Mouse (Mus musculus) CH12.LX (cell line): Measurements from ENCODE around the gene Tmod1. TPM values are rescaled to one million over a fixed set of nuclear protein-coding genes. Genes with fewer than 3 reads are reported as not detected.

Source experiments
- DNase-seq: peaks from one replicate; pipeline ENCODE4 v3.0.0-alpha.2; 2013; ENCODE audit errors: extremely low read depth
- H3K27ac ChIP-seq: 2 replicates; pipeline ENCODE4 v1.5.1; 2012; ENCODE audit warnings: low read depth, mild to moderate bottlenecking, control low read depth, moderate library complexity; ENCODE audit not compliant: insufficient read depth
- H3K27me3 ChIP-seq: replicated peaks from 2 replicates; pipeline ENCODE3; 2012; ENCODE audit warnings: inconsistent platforms
- H3K36me3 ChIP-seq, 2 experiments: replicated peaks in 1 of 2; 2 replicates each; pipeline versions ENCODE3 to v1.6.1; 2012; ENCODE audit warnings: inconsistent platforms in 1 of 2, low read length in 1 of 2, mild to moderate bottlenecking in 1 of 2, mixed read lengths in 1 of 2, moderate library complexity in 1 of 2; ENCODE audit not compliant: control insufficient read depth in 1 of 2, insufficient read depth in 1 of 2
- H3K4me1 ChIP-seq, 2 experiments: 2 replicates each; pipeline ENCODE4 v1.6.1; 2012; ENCODE audit warnings: inconsistent platforms in 1 of 2, moderate library complexity in 1 of 2; ENCODE audit not compliant: insufficient read depth in 2 of 2, control insufficient read depth in 1 of 2
- H3K4me2 ChIP-seq: 2 replicates; pipeline ENCODE4 v1.6.1; 2012; ENCODE audit warnings: low read depth, mild to moderate bottlenecking, control low read depth; ENCODE audit not compliant: poor library complexity, insufficient read depth, severe bottlenecking
- H3K4me3 ChIP-seq, 3 experiments: fragments of 150-350 bp in 1 of 3; sonication (generic) in 1 of 3; replicated peaks in 1 of 3; 2 replicates each; pipeline versions ENCODE3 to v1.5.1; 2011 to 2012; ENCODE audit warnings: low read depth in 2 of 3, low read length in 2 of 3, mild to moderate bottlenecking in 2 of 3, moderate library complexity in 2 of 3, control low read depth in 1 of 3, improper control_type of control experiment in 1 of 3, inconsistent platforms in 1 of 3, mixed read lengths in 1 of 3; ENCODE audit not compliant: poor library complexity in 1 of 3
- H3K79me2 ChIP-seq: replicated peaks from 2 replicates; pipeline ENCODE4 v1.6.1; 2012; ENCODE audit warnings: mild to moderate bottlenecking, moderate library complexity; ENCODE audit not compliant: control insufficient read depth, poor library complexity, insufficient read depth, severe bottlenecking; ENCODE audit errors: extremely low read depth
- H3K9ac ChIP-seq: 2 replicates; pipeline ENCODE4 v1.6.1; 2012; ENCODE audit warnings: low read depth, mild to moderate bottlenecking, control low read depth, moderate library complexity; ENCODE audit not compliant: insufficient read depth
- H3K9me3 ChIP-seq: replicated peaks from 2 replicates; pipeline ENCODE3; 2012; ENCODE audit warnings: low read length, inconsistent platforms, mixed read lengths
- BHLHE40 ChIP-seq: IDR thresholded peaks from 2 replicates; pipeline ENCODE4 v1.6.1; 2011; ENCODE audit warnings: mild to moderate bottlenecking, low read depth, low read length, improper control_type of control experiment
- CHD2 ChIP-seq: IDR thresholded peaks from 2 replicates; pipeline ENCODE4 v1.6.1; 2011; ENCODE audit warnings: low read length, improper control_type of control experiment
- E2F4 ChIP-seq: IDR thresholded peaks from 2 replicates; pipeline ENCODE4 v1.6.1; 2011; ENCODE audit warnings: low read depth, low read length, improper control_type of control experiment; ENCODE audit not compliant: insufficient replicate concordance
- EP300 ChIP-seq: IDR thresholded peaks from 2 replicates; pipeline ENCODE4 v1.6.1; 2011; ENCODE audit warnings: low read length, improper control_type of control experiment
- ETS1 ChIP-seq: conservative IDR thresholded peaks from 2 replicates; pipeline ENCODE4 v1.6.1; 2012; ENCODE audit warnings: low read depth, mild to moderate bottlenecking, inconsistent platforms, low read length, improper control_type of control experiment, moderate library complexity
- GABPA ChIP-seq: IDR thresholded peaks from 2 replicates; pipeline ENCODE4 v1.6.1; 2012; ENCODE audit warnings: low read depth, low read length, improper control_type of control experiment, inconsistent platforms; ENCODE audit not compliant: insufficient replicate concordance
- HCFC1 ChIP-seq: IDR thresholded peaks from 2 replicates; pipeline ENCODE4 v1.6.1; 2012; ENCODE audit warnings: low read depth, mild to moderate bottlenecking, inconsistent platforms, low read length, improper control_type of control experiment
- IRF4 ChIP-seq: IDR thresholded peaks from 2 replicates; pipeline ENCODE4 v1.6.1; 2014; ENCODE audit warnings: low read depth, mild to moderate bottlenecking, inconsistent platforms, low read length, improper control_type of control experiment
- JUN ChIP-seq: IDR thresholded peaks from 2 replicates; pipeline ENCODE4 v1.6.1; 2011; ENCODE audit warnings: low read depth, mild to moderate bottlenecking, low read length, improper control_type of control experiment, moderate library complexity; ENCODE audit not compliant: insufficient read depth
- JUND ChIP-seq: conservative IDR thresholded peaks from 2 replicates; pipeline ENCODE4 v1.6.1; 2011; ENCODE audit warnings: low read depth, low read length, improper control_type of control experiment
- MAZ ChIP-seq: IDR thresholded peaks from 2 replicates; pipeline ENCODE4 v1.6.1; 2012; ENCODE audit warnings: low read depth, mild to moderate bottlenecking, inconsistent platforms, low read length, improper control_type of control experiment, moderate library complexity
- MEF2A ChIP-seq: IDR thresholded peaks from 2 replicates; pipeline ENCODE4 v1.6.1; 2014; ENCODE audit warnings: low read depth, mild to moderate bottlenecking, inconsistent platforms, low read length, improper control_type of control experiment, borderline replicate concordance
- MXI1 ChIP-seq: IDR thresholded peaks from 2 replicates; pipeline ENCODE4 v1.6.1; 2011; ENCODE audit warnings: mild to moderate bottlenecking, low read depth, low read length, improper control_type of control experiment
- MYC ChIP-seq: IDR thresholded peaks from 2 replicates; pipeline ENCODE4 v1.6.1; 2011; ENCODE audit warnings: low read depth, mild to moderate bottlenecking, improper control_type of control experiment, low read length
- NRF1 ChIP-seq: IDR thresholded peaks from 2 replicates; pipeline ENCODE4 v1.6.1; 2014; ENCODE audit warnings: low read depth, mild to moderate bottlenecking, inconsistent platforms, low read length, improper control_type of control experiment, moderate library complexity
- POLR2A ChIP-seq: IDR thresholded peaks from 2 replicates; pipeline ENCODE4 v1.6.1; 2011; ENCODE audit warnings: low read depth, mild to moderate bottlenecking, improper control_type of control experiment, low read length
- SIN3A ChIP-seq: IDR thresholded peaks from 2 replicates; pipeline ENCODE4 v1.6.1; 2012; ENCODE audit warnings: low read length, improper control_type of control experiment, inconsistent platforms
- TCF12 ChIP-seq: IDR thresholded peaks from 2 replicates; pipeline ENCODE4 v1.6.1; 2014; ENCODE audit warnings: low read depth, mild to moderate bottlenecking, inconsistent platforms, low read length, improper control_type of control experiment
- dilution Hi-C: fragments of 300-500 bp; cut with MboI; formaldehyde crosslinking; loops from 2 replicates; pipeline ENCODE4 v1.14.3; 2020; ENCODE audit warnings: low sequenced_read_pairs; ENCODE audit not compliant: extremely low pct_unique_long_range_greater_than_20kb, extremely low pct_ligation_motif_present
- in situ Hi-C: fragments of 300-500 bp; cut with MboI; formaldehyde crosslinking; loops from 3 replicates; pipeline ENCODE4 v1.14.3; 2019; ENCODE audit warnings: low sequenced_read_pairs, low pct_ligation_motif_present, low pct_unique_long_range_greater_than_20kb, mixed read lengths
- polyA plus RNA-seq: library from polyadenylated mRNA; unstranded; fragments of >175 nt; gene quantifications from 2 replicates; pipeline ENCODE4 v1.2.1, GENCODE M21; 2012; ENCODE audit warnings: low read depth; ENCODE audit not compliant: insufficient read length
- total RNA-seq, 2 experiments: library from RNA; depleted of rRNA; stranded (reverse); fragments of 300-350 nt in 1 of 2; fragments of >200 nt in 1 of 2; gene quantifications; 2 replicates each; pipeline ENCODE4 v1.2.3; 2012 to 2014

The Tmod1 gene
- total and polyA plus RNA-seq, 3 experiments, result 0.93 to 3.1 (median 2.5) TPM

GRCm38 (mm10) chr4:46092429-46093076 is 53.8 kb downstream of the Tmod1 start:
- H3K4me1 ChIP-seq, result peaks cover 20 to 41% of the 10 kb centered on the region in 2 experiments
- H3K4me3 ChIP-seq, result no peak overlapping the region
- H3K9me3 ChIP-seq, result no peaks in the 10 kb centered on the region
- no peak for DNase-seq
- no peak overlapping the region for H3K9ac ChIP-seq
- no peak overlapping the region for H3K4me2 ChIP-seq
- dilution Hi-C loops, result no loop called here
- H3K36me3 ChIP-seq, result peaks cover 0 to 14% of the 10 kb centered on the region in 2 experiments
- no peaks in the 10 kb centered on the region for H3K79me2 ChIP-seq
- no peaks in the 10 kb centered on the region for H3K27me3 ChIP-seq
- in situ Hi-C loops, result no loop called here
- no peak for TF ChIP-seq E2F4
- TF ChIP-seq, all 38 proteins: peak for 0
- H3K27ac ChIP-seq, result no peak overlapping the region

GRCm38 (mm10) chr4:46094916-46095825 is 56.4 kb downstream of the Tmod1 start:
- H3K4me3 ChIP-seq, result no peak overlapping the region
- peaks cover 28 to 49% of the 10 kb centered on the region in 2 experiments for H3K4me1 ChIP-seq
- no peaks in the 10 kb centered on the region for H3K9me3 ChIP-seq
- H3K27ac ChIP-seq, result peak overlapping the region; percentile 8; the same call in 1 of the 2 replicates
- no peak overlapping the region for H3K4me2 ChIP-seq
- no peaks in the 10 kb centered on the region for H3K79me2 ChIP-seq
- H3K27me3 ChIP-seq, result no peaks in the 10 kb centered on the region
- no peak overlapping the region for H3K9ac ChIP-seq
- TF ChIP-seq MAZ (0 out of 2 replicates have a peak, but pooled peaks have one; percentile 64), GABPA (no peak), HCFC1 (0 out of 2 replicates have a peak, but pooled peaks have one; percentile 9), ETS1 (peak; percentile 100), BHLHE40 (peak; percentile 92), MXI1 (peak; percentile 40; the same call in 1 of the 2 replicates), EP300 (peak; percentile 94), E2F4 (no peak), TCF12 (peak; percentile 95), CHD2 (peak; percentile 74), MEF2A (peak; percentile 87), MYC (no peak), POLR2A (no peak), NRF1 (no peak), IRF4 (peak; percentile 81), JUND (peak; percentile 96), SIN3A (peak; percentile 90), JUN (peak; percentile 98)
- H3K36me3 ChIP-seq, result peaks cover 0 to 16% of the 10 kb centered on the region in 2 experiments
- peak; percentile 89 for DNase-seq
- dilution Hi-C loops (no loop called here), in situ Hi-C loops (loop anchor here (5.0 kb wide), 1 partner anchor 48 kb away; no protein-coding TSS in a partner anchor)
